Mouse (Mus musculus) testis, adult 10 weeks (tissue): ENCODE results near the gene Gm45618. TPM values are rescaled to one million over a fixed set of nuclear protein-coding genes. Genes with fewer than 3 reads are reported as not detected.

ENCODE experiments used
- polyA plus RNA-seq: library from polyadenylated mRNA; stranded (reverse); fragments of 350-450 nt; fragmentation: Illumina TruSeq; extraction: RNeasy Lipid Tissue Mini Kit (QIAGEN cat#74804); gene quantifications from one replicate; pipeline ENCODE4 v1.2.3, GENCODE M21; 2014; ENCODE audit warnings: low read depth, low replicate concordance

Gene Gm45618
- polyA plus RNA-seq = not detected

GRCm38 (mm10) chr7:142120629-142121028 is at the start of gene Gm45618:
TSS of gene Gm45618 (minus strand) at chr7:142120729.

GRCm38 (mm10) chr7:142165639-142166038 is 45.1 kb upstream of the Gm45618 start, which contains the start of gene Gm4553:
TSS of gene Gm4553 (minus strand) at chr7:142165739.

GRCm38 (mm10) chr7:142157013-142157412 is 36.5 kb upstream of the Gm45618 start, which contains the start of gene Gm29735:
TSS of gene Gm29735 (minus strand) at chr7:142157113.

GRCm38 (mm10) chr7:142144507-142144906 is 24.0 kb upstream of the Gm45618 start, which contains the start of gene Gm45337:
TSS of gene Gm45337 (minus strand) at chr7:142144607.

GRCm38 (mm10) chr7:142135934-142136333 is 15.4 kb upstream of the Gm45618 start, which contains the start of gene Gm39115:
TSS of gene Gm39115 (minus strand) at chr7:142136034.

GRCm38 (mm10) chr7:142095183-142095931 is 25.2 kb downstream of the Gm45618 start, which contains the start of gene Dusp8:
TSS of gene Dusp8 (minus strand) at chr7:142095843.

Other genes starting within 250 kb of the Gm45618 start
- gene Tollip, start 202.2 kb downstream of the Gm45618 start, polyA plus RNA-seq = 109 TPM
- gene Brsk2, start 171.0 kb downstream of the Gm45618 start, polyA plus RNA-seq = 2.9 TPM
- 5.6 TPM for gene Mob2, start 59.7 kb downstream of the Gm45618 start, polyA plus RNA-seq
- 0.04 TPM for gene Dusp8, start 24.9 kb downstream of the Gm45618 start, polyA plus RNA-seq
- not detected for gene Gm39115, start 15.3 kb upstream of the Gm45618 start, polyA plus RNA-seq
- not detected for gene Gm45337, start 23.9 kb upstream of the Gm45618 start, polyA plus RNA-seq
- not detected for gene Gm29735, start 36.4 kb upstream of the Gm45618 start, polyA plus RNA-seq
- not detected for gene Gm4553, start 45.0 kb upstream of the Gm45618 start, polyA plus RNA-seq
- not detected for gene Krtap5-2, start 55.3 kb upstream of the Gm45618 start, polyA plus RNA-seq
- gene Gm10153, start 69.7 kb upstream of the Gm45618 start, polyA plus RNA-seq = not detected
- gene Krtap5-3, start 80.6 kb upstream of the Gm45618 start, polyA plus RNA-seq = not detected
- not detected for gene Gm7579, start 91.1 kb upstream of the Gm45618 start, polyA plus RNA-seq
- not detected for gene Krtap5-5, start 109.2 kb upstream of the Gm45618 start, polyA plus RNA-seq
- not detected for gene Gm40460, start 120.3 kb upstream of the Gm45618 start, polyA plus RNA-seq
- not detected for gene Gm2431, start 137.6 kb upstream of the Gm45618 start, polyA plus RNA-seq
- not detected for gene Gm4559, start 153.6 kb upstream of the Gm45618 start, polyA plus RNA-seq
- not detected for gene Krtap5-1, start 176.4 kb upstream of the Gm45618 start, polyA plus RNA-seq
- gene Krtap5-4, start 182.8 kb upstream of the Gm45618 start, polyA plus RNA-seq = not detected